Comparison of ENCODE assay signal across 9 mouse cellular contexts in genomic region chr9:110896595-110896994, GRCm38 (mm10). TPM values are rescaled to one million over a fixed set of nuclear protein-coding genes. Genes with fewer than 3 reads are reported as not detected.
DNase-seq lines count a peak whose midpoint lies in the region; ATAC-seq lines count a peak whose summit lies in the region.
"Had no signal": no experiment of that assay in that cellular context is flagged by ENCODE, and none has a peak within 500 bp of the region (broad histone marks: within the 10 kb centered on the region; RNA-seq: fewer than 3 reads in every experiment).

No protein-coding gene starts in this region.

- H3K4me2 ChIP-seq in heart, embryonic 11.5 days: peak overlapping the region; percentile 3
- H3K4me2 ChIP-seq in hindbrain, embryonic 15.5 days: 0 out of 2 replicates have a peak overlapping the region, but pooled peaks have one; percentile 9
- peak overlapping the region; percentile 30; the same call in 1 of the 2 replicates for H3K4me2 ChIP-seq in midbrain, embryonic 14.5 days (ENCODE audit: low read length)

- no peak; the same call in 1 of the 2 replicates for ATAC-seq in heart, embryonic 11.5 days (replicated peaks; ENCODE audit: insufficient number of reproducible peaks, low FRiP score, low TSS enrichment)
- 0 out of 2 replicates have a peak, but pooled peaks have one; percentile 51 for ATAC-seq in hindbrain, embryonic 15.5 days (ENCODE audit: low FRiP score, low read depth)
- no peak for ATAC-seq in midbrain, embryonic 14.5 days (ENCODE audit: low FRiP score, low TSS enrichment)
- no peak for ATAC-seq in cerebellum, adult (ENCODE audit: insufficient number of reproducible peaks, low FRiP score, low TSS enrichment)
- no peak for ATAC-seq in frontal cortex, adult (ENCODE audit: low TSS enrichment)

- peaks cover 9% of the 10 kb centered on the region for H3K27me3 ChIP-seq in heart, embryonic 11.5 days (ENCODE audit: control insufficient read depth, insufficient read depth, low read length)
- H3K27me3 ChIP-seq in hindbrain, embryonic 15.5 days: no peaks in the 10 kb centered on the region
- H3K27me3 ChIP-seq in midbrain, embryonic 14.5 days (ENCODE audit: control insufficient read depth, insufficient read depth, low read length): no peaks in the 10 kb centered on the region

- WGBS in heart, embryonic 11.5 days (ENCODE audit: insufficient replicate concordance): 3% methylated on average over 6 of the region's 6 CpGs
- WGBS in hindbrain, embryonic 15.5 days: 13% methylated on average over 6 of the region's 6 CpGs
- 11% methylated on average over 6 of the region's 6 CpGs for WGBS in midbrain, embryonic 14.5 days

- no peak for DNase-seq in heart, postnatal 10 days
- peak; percentile 81 for DNase-seq in ZHBTc4 (ENCODE audit: low read depth, low spot score)
- DNase-seq in midbrain, embryonic 14.5 days: peak; percentile 13
- DNase-seq in frontal cortex, postnatal 25 days (ENCODE audit: low spot score in 2 of 2): no peak

- no peaks in the 10 kb centered on the region for H3K36me3 ChIP-seq in heart, embryonic 11.5 days (ENCODE audit: control insufficient read depth, insufficient read depth, low read length)
- no peaks in the 10 kb centered on the region for H3K36me3 ChIP-seq in hindbrain, embryonic 15.5 days
- H3K36me3 ChIP-seq in midbrain, embryonic 14.5 days (ENCODE audit: control insufficient read depth, insufficient read depth, low read length): no peaks in the 10 kb centered on the region

- H3K9me3 ChIP-seq in heart, embryonic 11.5 days (replicated peaks; ENCODE audit: control insufficient read depth, low read length): no peaks in the 10 kb centered on the region
- H3K9me3 ChIP-seq in hindbrain, embryonic 15.5 days: no peaks in the 10 kb centered on the region
- H3K9me3 ChIP-seq in midbrain, embryonic 14.5 days (ENCODE audit: control insufficient read depth, low read length): no peaks in the 10 kb centered on the region

- no peak overlapping the region for H3K9ac ChIP-seq in heart, embryonic 11.5 days (ENCODE audit: low read depth, low read length)
- no peak overlapping the region for H3K9ac ChIP-seq in hindbrain, embryonic 15.5 days
- no peak overlapping the region for H3K9ac ChIP-seq in midbrain, embryonic 14.5 days (replicated peaks; ENCODE audit: low read length)

- H3K27ac ChIP-seq in heart, embryonic 11.5 days (ENCODE audit: low read depth, low read length): no peak overlapping the region
- no peak overlapping the region for H3K27ac ChIP-seq in hindbrain, embryonic 15.5 days (replicated peaks)
- H3K27ac ChIP-seq in midbrain, embryonic 14.5 days (replicated peaks; ENCODE audit: low read depth, low read length): no peak overlapping the region

- H3K4me3 ChIP-seq in heart, embryonic 11.5 days (ENCODE audit: low read depth, low read length): no peak overlapping the region; the same call in 1 of the 2 replicates
- H3K4me3 ChIP-seq in hindbrain, embryonic 15.5 days: no peak overlapping the region
- no peak overlapping the region for H3K4me3 ChIP-seq in midbrain, embryonic 14.5 days (replicated peaks; ENCODE audit: low read depth, low read length)

- intact Hi-C loops in heart, postnatal 10 days (cut with DNase I): no loop called here

- H3K4me1 ChIP-seq in heart, embryonic 11.5 days (ENCODE audit: control insufficient read depth, insufficient read depth, low read length): no peaks in the 10 kb centered on the region
- 0 out of 2 replicates have a peak, but pooled peaks cover 8% of the 10 kb centered on the region for H3K4me1 ChIP-seq in hindbrain, embryonic 15.5 days (replicated peaks)
- no peaks in the 10 kb centered on the region for H3K4me1 ChIP-seq in midbrain, embryonic 14.5 days (ENCODE audit: control insufficient read depth, insufficient read depth, low read length)

RNA-seq across cellular contexts. Expression of gene Tmie, which starts 16.7 kb away (rescaled TPM):
- 0.07 TPM in 1 of 2 replicates, not detected in the other for polyA plus RNA-seq in heart, embryonic 11.5 days (2014; fragmentation: Nextera tagmentation; extraction: Ambion mirVana)
- under 1 TPM; 0.69 to 0.74 TPM for total RNA-seq in heart, postnatal 10 days (2021)
- polyA plus RNA-seq in hindbrain, embryonic 15.5 days (2015; fragmentation: Nextera tagmentation; extraction: Ambion mirVana): 4.2 and 4.7 TPM in 2 replicates
- polyA plus RNA-seq in midbrain, embryonic 14.5 days (2014; fragmentation: Nextera tagmentation; extraction: Ambion mirVana): 0.75 and 1.5 TPM in 2 replicates
- polyA plus RNA-seq: C2C12 had no signal

RNA-seq across cellular contexts. Expression of gene Als2cl, which starts 16.9 kb away (rescaled TPM):
- polyA plus RNA-seq in heart, embryonic 11.5 days (2014; fragmentation: Nextera tagmentation; extraction: Ambion mirVana): 0.64 and 1.7 TPM in 2 replicates
- total RNA-seq in heart, postnatal 10 days (2021): 10 to 100 TPM; 19.6 to 20.4 TPM
- 2.2 and 3.1 TPM in 2 replicates for polyA plus RNA-seq in hindbrain, embryonic 15.5 days (2015; fragmentation: Nextera tagmentation; extraction: Ambion mirVana)
- polyA plus RNA-seq in midbrain, embryonic 14.5 days (2014; fragmentation: Nextera tagmentation; extraction: Ambion mirVana): 0.50 and 0.72 TPM in 2 replicates

RNA-seq across cellular contexts. Expression of gene Fam240a, which starts 20.1 kb away (rescaled TPM):
- not detected in 2 replicates for polyA plus RNA-seq in heart, embryonic 11.5 days (2014; fragmentation: Nextera tagmentation; extraction: Ambion mirVana)
- total RNA-seq in heart, postnatal 10 days (2021): not detected
- polyA plus RNA-seq in hindbrain, embryonic 15.5 days (2015; fragmentation: Nextera tagmentation; extraction: Ambion mirVana): not detected in 2 replicates
- not detected in 2 replicates for polyA plus RNA-seq in midbrain, embryonic 14.5 days (2014; fragmentation: Nextera tagmentation; extraction: Ambion mirVana)
- polyA plus RNA-seq: C2C12 had no signal

RNA-seq across cellular contexts. Expression of gene Prss50, which starts 38.8 kb away (rescaled TPM):
- 0.23 and 1.6 TPM in 2 replicates for polyA plus RNA-seq in heart, embryonic 11.5 days (2014; fragmentation: Nextera tagmentation; extraction: Ambion mirVana)
- not detected for total RNA-seq in heart, postnatal 10 days (2021)
- polyA plus RNA-seq in hindbrain, embryonic 15.5 days (2015; fragmentation: Nextera tagmentation; extraction: Ambion mirVana): 0.36 and 0.41 TPM in 2 replicates
- 0.24 and 0.34 TPM in 2 replicates for polyA plus RNA-seq in midbrain, embryonic 14.5 days (2014; fragmentation: Nextera tagmentation; extraction: Ambion mirVana)

RNA-seq across cellular contexts. Expression of gene Tdgf1, which starts 49.4 kb away (rescaled TPM):
- polyA plus RNA-seq in heart, embryonic 11.5 days (2014; fragmentation: Nextera tagmentation; extraction: Ambion mirVana): not detected in 2 replicates
- total RNA-seq in heart, postnatal 10 days (2021): not detected
- 0.22 and 0.37 TPM in 2 replicates for polyA plus RNA-seq in hindbrain, embryonic 15.5 days (2015; fragmentation: Nextera tagmentation; extraction: Ambion mirVana)
- not detected in 2 replicates for polyA plus RNA-seq in midbrain, embryonic 14.5 days (2014; fragmentation: Nextera tagmentation; extraction: Ambion mirVana)
- polyA plus RNA-seq: C2C12 had no signal

Comparison
In these comparisons a context has a peak if more than half of its experiments do, and no peak if none do; other contexts are left out.
1. DNase-seq: peak in ZHBTc4 (single experiment) and midbrain, embryonic 14.5 days (single experiment); none in heart, postnatal 10 days (0 of 2) and frontal cortex, postnatal 25 days (0 of 2).
2. Peak in every context shown above with its lines, with median percentiles within 50 percentile points of each other: H3K4me2 ChIP-seq.